Mouse (Mus musculus): ENCODE data around the gene Cald1. TPM values are rescaled to one million over a fixed set of nuclear protein-coding genes. Genes with fewer than 3 reads are reported as not detected.

The Cald1 gene
- 294 TPM for polyA plus RNA-seq (2014; fragmentation: Illumina TruSeq; extraction: RNeasy Lipid Tissue Mini Kit (QIAGEN cat#74804); ENCODE audit: low read depth, low replicate concordance)

GRCm38 (mm10) chr6:34598121-34599065, at the start of gene Cald1:
TSS of gene Cald1 (plus strand) at chr6:34598500.

DNA sequence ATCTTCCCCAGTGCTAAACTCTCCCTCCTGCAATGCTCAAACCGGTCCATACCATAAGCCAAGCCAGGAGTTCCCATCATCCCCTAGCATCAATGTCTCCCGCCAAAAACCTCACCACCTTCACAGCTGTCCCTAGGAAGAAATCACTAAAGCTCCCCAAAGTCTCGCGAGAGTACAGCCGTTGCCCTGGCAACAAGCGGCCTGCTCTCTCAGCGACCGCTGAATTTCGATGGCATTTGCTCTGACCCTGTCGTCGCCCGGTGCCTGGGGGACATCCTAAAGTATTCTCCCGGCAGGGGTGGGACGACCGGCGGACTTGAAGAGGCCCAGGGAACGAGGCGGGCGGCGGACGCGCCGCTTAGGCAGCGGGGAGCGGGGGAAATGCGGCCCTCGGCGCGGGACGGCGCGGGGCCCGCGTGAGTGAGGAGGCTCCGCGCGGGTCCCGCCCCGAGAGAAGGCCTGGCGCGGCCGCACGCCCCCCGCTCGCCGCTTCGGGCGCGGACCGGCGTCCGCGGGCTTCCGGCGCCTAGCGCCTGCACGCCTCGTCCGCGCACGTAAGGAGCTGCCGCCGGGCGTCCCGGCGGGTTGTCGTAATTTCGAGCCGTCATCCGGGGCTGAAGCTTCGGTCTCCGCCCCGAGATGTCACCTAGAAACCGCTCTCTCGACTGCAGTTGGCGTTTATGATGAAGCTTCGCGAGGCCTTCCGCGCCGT, 182.1 kb downstream of the Cald1 start, which contains the start of gene Agbl3:
Gene Agbl3 (plus strand): TSS at position 202 of the 712 bp plus-strand sequence.

Other genes starting within 250 kb of the Cald1 start
- 1.3 TPM for gene Akr1b8, start 244.4 kb upstream of the Cald1 start, polyA plus RNA-seq (2014; fragmentation: Illumina TruSeq; extraction: RNeasy Lipid Tissue Mini Kit (QIAGEN cat#74804); ENCODE audit: low read depth, low replicate concordance)
- 2.5 TPM for gene Akr1b10, start 214.3 kb upstream of the Cald1 start, polyA plus RNA-seq (2014; fragmentation: Illumina TruSeq; extraction: RNeasy Lipid Tissue Mini Kit (QIAGEN cat#74804); ENCODE audit: low read depth, low replicate concordance)
- 2.4 TPM for gene Akr1b7, start 186.2 kb upstream of the Cald1 start, polyA plus RNA-seq (2014; fragmentation: Illumina TruSeq; extraction: RNeasy Lipid Tissue Mini Kit (QIAGEN cat#74804); ENCODE audit: low read depth, low replicate concordance)
- gene Bpgm, start 122.3 kb upstream of the Cald1 start, polyA plus RNA-seq (2014; fragmentation: Illumina TruSeq; extraction: RNeasy Lipid Tissue Mini Kit (QIAGEN cat#74804); ENCODE audit: low read depth, low replicate concordance) = 11.5 TPM
- gene Agbl3, start 181.9 kb downstream of the Cald1 start, polyA plus RNA-seq (2014; fragmentation: Illumina TruSeq; extraction: RNeasy Lipid Tissue Mini Kit (QIAGEN cat#74804); ENCODE audit: low read depth, low replicate concordance) = 17.3 TPM

Measured in liver, adult 10 weeks (tissue).